Mouse (Mus musculus): Measurements from ENCODE around the gene Lrrfip1. TPM values are rescaled to one million over a fixed set of nuclear protein-coding genes. Genes with fewer than 3 reads are reported as not detected.
A peak's percentile ranks its signal among the peaks of the same experiment; 100 is the strongest.

The Lrrfip1 gene
- polyA plus RNA-seq, 1 experiment from 2014 or later = 156 TPM

GRCm38 (mm10) chr1:90968649-90969048 lies 29.9 kb upstream of the Lrrfip1 start:
- Histone ChIP-seq H3K4me1 (ENCODE audit: control insufficient read depth, insufficient read depth, low read length) (peaks cover 40% of the 10 kb centered on the region), H3K36me3 (ENCODE audit: control insufficient read depth, insufficient read depth) (no peaks in the 10 kb centered on the region), H3K9ac (ENCODE audit: low read length) (no peak overlapping the region), H3K4me3 (ENCODE audit: low read length) (no peak overlapping the region), H3K27ac (ENCODE audit: low read length) (no peak overlapping the region), H3K9me3 (replicated peaks; ENCODE audit: control insufficient read depth, low read length) (no peaks in the 10 kb centered on the region), H3K27me3 (ENCODE audit: control insufficient read depth, insufficient read depth, low read length) (no peaks in the 10 kb centered on the region), H3K4me2 (ENCODE audit: low read depth, low read length) (peak overlapping the region; percentile 36; the same call in 1 of the 2 replicates)
- ATAC-seq (replicated peaks; ENCODE audit: extremely low read depth, insufficient read depth, low FRiP score) = no peak
- WGBS = 78% methylated on average over 4 of the region's 4 CpGs

- WGBS = 35% methylated on average over 9 of the region's 9 CpGs
- no peaks in the 10 kb centered on the region for H3K36me3 ChIP-seq (ENCODE audit: control insufficient read depth, insufficient read depth)
- no peak for ATAC-seq (replicated peaks; ENCODE audit: extremely low read depth, insufficient read depth, low FRiP score)
- peak within 1 kb of the TSS; percentile 36 for H3K4me2 ChIP-seq (ENCODE audit: low read depth, low read length)
- peak within 1 kb of the TSS; percentile 10; the same call in 1 of the 2 replicates for H3K4me3 ChIP-seq (ENCODE audit: low read length)
- no peaks in the 10 kb centered on the region for H3K9me3 ChIP-seq (replicated peaks; ENCODE audit: control insufficient read depth, low read length)
- peaks cover 45% of the 10 kb centered on the region for H3K4me1 ChIP-seq (ENCODE audit: control insufficient read depth, insufficient read depth, low read length)
- no peak within 1 kb of the TSS for H3K27ac ChIP-seq (ENCODE audit: low read length)
- H3K9ac ChIP-seq (ENCODE audit: low read length) = peak within 1 kb of the TSS; percentile 60
- H3K27me3 ChIP-seq (ENCODE audit: control insufficient read depth, insufficient read depth, low read length) = no peaks in the 10 kb centered on the region
These were observed 29.2 kb upstream of the Lrrfip1 start, which contains the start of gene Rab17 for GRCm38 (mm10) chr1:90969347-90969784. Gene Rab17, minus strand, starts transcription at chr1:90969661.

GRCm38 (mm10) chr1:90969881-90970390 lies 28.6 kb upstream of the Lrrfip1 start:
- H3K4me1 ChIP-seq (ENCODE audit: control insufficient read depth, insufficient read depth, low read length) = peaks cover 48% of the 10 kb centered on the region
- 75% methylated on average over 10 of the region's 10 CpGs for WGBS
- no peak overlapping the region for H3K4me2 ChIP-seq (ENCODE audit: low read depth, low read length)
- no peaks in the 10 kb centered on the region for H3K36me3 ChIP-seq (ENCODE audit: control insufficient read depth, insufficient read depth)
- no peak overlapping the region for H3K4me3 ChIP-seq (ENCODE audit: low read length)
- H3K27ac ChIP-seq (ENCODE audit: low read length) = no peak overlapping the region
- no peaks in the 10 kb centered on the region for H3K27me3 ChIP-seq (ENCODE audit: control insufficient read depth, insufficient read depth, low read length)
- no peak overlapping the region for H3K9ac ChIP-seq (ENCODE audit: low read length)
- ATAC-seq (replicated peaks; ENCODE audit: extremely low read depth, insufficient read depth, low FRiP score) = no peak
- no peaks in the 10 kb centered on the region for H3K9me3 ChIP-seq (replicated peaks; ENCODE audit: control insufficient read depth, low read length)

- Histone ChIP-seq H3K27me3 (ENCODE audit: control insufficient read depth, insufficient read depth, low read length) (no peaks in the 10 kb centered on the region), H3K36me3 (ENCODE audit: control insufficient read depth, insufficient read depth) (no peaks in the 10 kb centered on the region), H3K4me2 (ENCODE audit: low read depth, low read length) (peak overlapping the region; percentile 10; the same call in 1 of the 2 replicates), H3K9ac (ENCODE audit: low read length) (peak overlapping the region; percentile 70), H3K4me3 (ENCODE audit: low read length) (no peak overlapping the region), H3K27ac (ENCODE audit: low read length) (peak overlapping the region; percentile 61), H3K4me1 (ENCODE audit: control insufficient read depth, insufficient read depth, low read length) (peaks cover 44% of the 10 kb centered on the region), H3K9me3 (replicated peaks; ENCODE audit: control insufficient read depth, low read length) (no peaks in the 10 kb centered on the region)
- peak; percentile 71 for ATAC-seq (replicated peaks; ENCODE audit: extremely low read depth, insufficient read depth, low FRiP score)
- 17% methylated on average over 9 of the region's 9 CpGs for WGBS
These were observed 25.5 kb upstream of the Lrrfip1 start for GRCm38 (mm10) chr1:90972911-90973573.

DNA sequence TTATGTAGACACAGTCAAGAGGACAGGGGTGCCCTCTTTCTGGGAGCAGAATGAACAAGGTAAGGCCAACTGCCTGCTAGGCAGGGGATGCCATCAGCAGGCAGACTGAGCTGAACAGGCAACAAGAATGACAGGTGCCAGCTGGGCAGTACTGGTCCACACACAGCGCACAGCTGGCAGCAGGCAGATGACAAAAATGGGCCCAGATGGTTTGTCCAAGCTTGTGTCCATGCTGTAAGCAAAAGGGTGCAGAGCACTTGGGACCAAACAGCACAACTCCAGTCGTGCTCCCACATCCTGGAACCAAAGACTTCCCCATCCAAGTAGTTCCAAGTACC lies 25.0 kb upstream of the Lrrfip1 start:
- H3K9me3 ChIP-seq (replicated peaks; ENCODE audit: control insufficient read depth, low read length) = no peaks in the 10 kb centered on the region
- H3K9ac ChIP-seq (ENCODE audit: low read length) = peak overlapping the region; percentile 70
- no peak overlapping the region for H3K4me2 ChIP-seq (ENCODE audit: low read depth, low read length)
- no peaks in the 10 kb centered on the region for H3K36me3 ChIP-seq (ENCODE audit: control insufficient read depth, insufficient read depth)
- no peaks in the 10 kb centered on the region for H3K27me3 ChIP-seq (ENCODE audit: control insufficient read depth, insufficient read depth, low read length)
- no peak overlapping the region for H3K4me3 ChIP-seq (ENCODE audit: low read length)
- H3K27ac ChIP-seq (ENCODE audit: low read length) = peak overlapping the region; percentile 61
- peaks cover 40% of the 10 kb centered on the region for H3K4me1 ChIP-seq (ENCODE audit: control insufficient read depth, insufficient read depth, low read length)
- ATAC-seq (replicated peaks; ENCODE audit: extremely low read depth, insufficient read depth, low FRiP score) = peak; percentile 34
- 85% methylated on average over 2 of the region's 2 CpGs for WGBS

DNA sequence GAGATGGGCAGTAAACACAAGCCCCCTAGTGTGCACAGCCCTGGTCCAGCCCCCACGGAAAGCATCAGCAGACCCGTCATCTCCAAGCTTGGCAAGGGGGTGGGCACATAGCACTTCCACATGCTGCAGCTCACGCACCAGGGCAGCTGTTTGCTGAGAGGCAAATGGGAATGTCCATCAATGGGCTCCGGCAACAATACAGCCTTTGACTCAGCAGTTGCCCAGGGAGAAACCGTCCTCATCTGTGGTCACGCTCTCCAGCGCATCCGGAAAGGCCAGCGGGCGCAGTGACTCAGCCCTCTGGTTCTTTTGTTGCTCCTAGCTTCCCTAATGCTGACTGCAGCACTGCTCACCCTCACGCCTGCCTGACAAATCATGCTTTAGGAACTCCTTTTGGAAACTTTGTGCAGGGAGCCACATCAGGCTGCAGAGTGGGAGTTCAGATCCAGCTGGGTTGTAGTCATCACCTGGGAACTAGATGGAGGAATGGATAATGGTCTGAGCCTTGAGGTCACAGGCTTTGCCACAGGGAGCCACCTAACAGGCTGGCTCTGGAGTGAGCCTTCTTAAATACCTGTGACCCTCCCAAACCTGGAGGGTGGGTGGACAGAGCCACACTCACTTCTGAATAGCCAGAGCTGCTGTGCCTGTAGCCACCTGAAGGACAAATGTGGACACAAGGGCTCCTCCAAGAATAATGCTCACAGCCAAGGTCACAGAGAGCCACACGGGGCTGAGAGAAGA lies 23.5 kb upstream of the Lrrfip1 start:
- WGBS = 27% methylated on average over 12 of the region's 12 CpGs
- Histone ChIP-seq H3K4me1 (ENCODE audit: control insufficient read depth, insufficient read depth, low read length) (peaks cover 33% of the 10 kb centered on the region), H3K4me3 (ENCODE audit: low read length) (no peak overlapping the region), H3K27ac (ENCODE audit: low read length) (0 out of 2 replicates have a peak overlapping the region, but pooled peaks have one; percentile 15), H3K36me3 (ENCODE audit: control insufficient read depth, insufficient read depth) (no peaks in the 10 kb centered on the region), H3K4me2 (ENCODE audit: low read depth, low read length) (no peak overlapping the region), H3K9me3 (replicated peaks; ENCODE audit: control insufficient read depth, low read length) (no peaks in the 10 kb centered on the region), H3K27me3 (ENCODE audit: control insufficient read depth, insufficient read depth, low read length) (no peaks in the 10 kb centered on the region), H3K9ac (ENCODE audit: low read length) (peak overlapping the region; percentile 46; the same call in 1 of the 2 replicates)
- ATAC-seq (replicated peaks; ENCODE audit: extremely low read depth, insufficient read depth, low FRiP score) = no peak

- no peak for ATAC-seq (replicated peaks; ENCODE audit: extremely low read depth, insufficient read depth, low FRiP score)
- H3K4me3 ChIP-seq (ENCODE audit: low read length) = no peak overlapping the region
- H3K9me3 ChIP-seq (replicated peaks; ENCODE audit: control insufficient read depth, low read length) = no peaks in the 10 kb centered on the region
- H3K36me3 ChIP-seq (ENCODE audit: control insufficient read depth, insufficient read depth) = no peaks in the 10 kb centered on the region
- H3K4me2 ChIP-seq (ENCODE audit: low read depth, low read length) = no peak overlapping the region
- H3K4me1 ChIP-seq (ENCODE audit: control insufficient read depth, insufficient read depth, low read length) = peaks cover 36% of the 10 kb centered on the region
- H3K27me3 ChIP-seq (ENCODE audit: control insufficient read depth, insufficient read depth, low read length) = no peaks in the 10 kb centered on the region
- H3K9ac ChIP-seq (ENCODE audit: low read length) = no peak overlapping the region
- no peak overlapping the region for H3K27ac ChIP-seq (ENCODE audit: low read length)
- WGBS = 88% methylated on average over 4 of the region's 4 CpGs
These were observed 22.6 kb upstream of the Lrrfip1 start for GRCm38 (mm10) chr1:90975960-90976359.

DNA sequence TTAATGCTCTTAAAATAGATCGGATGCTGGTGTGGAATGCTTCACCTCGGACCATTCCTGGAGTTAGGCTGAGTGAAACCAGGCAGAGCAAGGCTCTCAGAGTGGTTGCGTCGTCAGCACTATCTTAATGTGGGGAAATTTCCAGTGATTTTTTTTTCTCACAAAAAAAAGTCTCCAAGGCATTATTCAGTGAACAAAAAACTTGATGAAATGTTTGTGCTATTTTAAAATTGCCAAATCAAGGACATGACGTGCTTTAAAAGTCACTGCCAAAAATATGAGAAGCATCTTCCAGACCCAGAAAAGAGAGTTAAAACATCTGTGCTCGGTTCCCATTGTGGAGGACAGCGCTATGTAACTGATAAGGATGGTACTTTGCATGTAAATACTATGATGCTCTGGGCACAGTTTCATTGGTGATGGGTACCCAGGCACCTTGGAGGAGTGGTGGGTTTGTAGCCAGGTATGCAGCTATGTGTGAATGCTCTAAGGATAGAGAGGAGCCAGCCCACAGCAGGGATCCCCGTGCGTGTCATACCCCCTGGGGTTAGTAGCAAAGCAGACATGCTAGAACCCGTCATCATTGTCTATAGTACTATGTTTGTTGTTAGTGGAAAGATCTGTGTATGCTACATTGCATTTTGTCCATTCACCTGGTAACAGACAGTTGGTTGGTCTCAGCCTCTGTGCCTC lies 17.8 kb upstream of the Lrrfip1 start:
- peak; percentile 78 for ATAC-seq (replicated peaks; ENCODE audit: extremely low read depth, insufficient read depth, low FRiP score)
- peak overlapping the region; percentile 17 for H3K4me2 ChIP-seq (ENCODE audit: low read depth, low read length)

More for the DNA sequence above, 17.8 kb upstream of the Lrrfip1 start:
- H3K4me3 ChIP-seq (ENCODE audit: low read length) = no peak overlapping the region
- H3K4me1 ChIP-seq (ENCODE audit: control insufficient read depth, insufficient read depth, low read length) = peaks cover 11% of the 10 kb centered on the region
- 0 out of 2 replicates have a peak, but pooled peaks cover 2% of the 10 kb centered on the region for H3K9me3 ChIP-seq (replicated peaks; ENCODE audit: control insufficient read depth, low read length)
- 30% methylated on average over 10 of the region's 10 CpGs for WGBS
- H3K36me3 ChIP-seq (ENCODE audit: control insufficient read depth, insufficient read depth) = no peaks in the 10 kb centered on the region
- no peaks in the 10 kb centered on the region for H3K27me3 ChIP-seq (ENCODE audit: control insufficient read depth, insufficient read depth, low read length)
- peak overlapping the region; percentile 77 for H3K27ac ChIP-seq (ENCODE audit: low read length)
- H3K9ac ChIP-seq (ENCODE audit: low read length) = no peak overlapping the region
